In genomic region chr6:126016991-126017390, GRCm38 (mm10) we compare ENCODE assay signal across 15 mouse cellular contexts.
DNase-seq lines count a peak whose midpoint lies in the region; ATAC-seq and TF ChIP-seq lines count a peak whose summit lies in the region.
"Had no signal": no experiment of that assay in that cellular context is flagged by ENCODE, and none has a peak within 500 bp of the region (broad histone marks: within the 10 kb centered on the region; RNA-seq: fewer than 3 reads in every experiment).

No protein-coding gene starts in this region.

- H3K9me3 ChIP-seq in lung, embryonic 16.5 days (ENCODE audit: control insufficient read depth, low read length), result no peaks in the 10 kb centered on the region
- H3K9me3 ChIP-seq: embryonic facial prominence, embryonic 13.5 days; kidney, embryonic 15.5 days; liver, embryonic 12.5 days had no signal

- H3K4me1 ChIP-seq in lung, embryonic 16.5 days (replicated peaks; ENCODE audit: control insufficient read depth, insufficient read depth, low read length), result peaks cover 5% of the 10 kb centered on the region
- H3K4me1 ChIP-seq: embryonic facial prominence, embryonic 13.5 days; liver, embryonic 12.5 days had no signal

- H3K27me3 ChIP-seq in lung, embryonic 16.5 days (ENCODE audit: control insufficient read depth, insufficient read depth, low read depth, low read length), result no peaks in the 10 kb centered on the region
- H3K27me3 ChIP-seq: embryonic facial prominence, embryonic 13.5 days; kidney, embryonic 15.5 days; liver, embryonic 12.5 days had no signal

- no peak overlapping the region for H3K4me2 ChIP-seq in lung, embryonic 16.5 days (ENCODE audit: low read depth, low read length)
- H3K4me2 ChIP-seq: embryonic facial prominence, embryonic 13.5 days; kidney, embryonic 15.5 days; liver, embryonic 12.5 days had no signal

- intact Hi-C loops in gastrocnemius, adult 2 months (cut with DNase I), result no loop called here
- intact Hi-C loops in left cerebral cortex, postnatal 4 days (cut with DNase I), result no loop called here
- intact Hi-C loops in left cerebral cortex, postnatal 36 days (cut with DNase I), result no loop called here

- ATAC-seq in lung, embryonic 16.5 days (ENCODE audit: low read depth), result 0 out of 2 replicates have a peak, but pooled peaks have one; percentile 51
- ATAC-seq: liver, embryonic 12.5 days had no signal

- TF ChIP-seq CTCF in gastrocnemius, adult 2 months (IDR thresholded peaks at IDR 0.05), result peak; percentile 8; the same call in 1 of the 2 replicates

- WGBS in lung, embryonic 16.5 days, result 49% methylated on average over 2 of the region's 2 CpGs

- H3K4me3 ChIP-seq in gastrocnemius, adult 2 months, result no peak overlapping the region
- no peak overlapping the region for H3K4me3 ChIP-seq in lung, embryonic 16.5 days (ENCODE audit: low read length)
- H3K4me3 ChIP-seq: embryonic facial prominence, embryonic 13.5 days; kidney, embryonic 15.5 days; liver, embryonic 12.5 days had no signal

- no peak overlapping the region for H3K9ac ChIP-seq in lung, embryonic 16.5 days (ENCODE audit: low read length)
- H3K9ac ChIP-seq: embryonic facial prominence, embryonic 13.5 days; kidney, embryonic 15.5 days; liver, embryonic 12.5 days had no signal

- no peak overlapping the region for H3K27ac ChIP-seq in gastrocnemius, adult 2 months
- H3K27ac ChIP-seq in lung, embryonic 16.5 days (ENCODE audit: low read length), result no peak overlapping the region
- H3K27ac ChIP-seq: embryonic facial prominence, embryonic 13.5 days; kidney, embryonic 15.5 days; liver, embryonic 12.5 days had no signal

- DNase-seq in gastrocnemius, adult 2 months, result no peak
- DNase-seq in gastrocnemius, adult 18-20 months (ENCODE audit: low spot score), result no peak
- DNase-seq in left cerebral cortex, postnatal 4 days, result peak; percentile 14
- no peak for DNase-seq in left cerebral cortex, postnatal 36 days (ENCODE audit: low spot score in 2 of 2)
- peak; percentile 16 to 29 for DNase-seq in lung, postnatal 4 days
- no peak for DNase-seq in layer of hippocampus, adult 18-20 months (ENCODE audit: low spot score in 2 of 2)
- DNase-seq: cerebellum, adult 8-10 months; gastrocnemius, postnatal 25 days; midbrain, embryonic 14.5 days; retina, postnatal 1 day; thymus, postnatal 4 days had no signal

- no peaks in the 10 kb centered on the region for H3K36me3 ChIP-seq in lung, embryonic 16.5 days (ENCODE audit: control insufficient read depth, insufficient read depth, low read length)
- H3K36me3 ChIP-seq: embryonic facial prominence, embryonic 13.5 days; kidney, embryonic 15.5 days; liver, embryonic 12.5 days had no signal

Comparison
In these comparisons a context has a peak if more than half of its experiments do, and no peak if none do; other contexts are left out.
1. DNase-seq: peak in left cerebral cortex, postnatal 4 days (single experiment) and lung, postnatal 4 days (2 of 2); none in gastrocnemius, adult 2 months (single experiment), gastrocnemius, adult 18-20 months (single experiment), left cerebral cortex, postnatal 36 days (0 of 2) and layer of hippocampus, adult 18-20 months (0 of 2).